Mouse (Mus musculus): ENCODE data around the gene Tifa.
A peak's percentile ranks its signal among the peaks of the same experiment; 100 is the strongest.

Gene Tifa

DNA sequence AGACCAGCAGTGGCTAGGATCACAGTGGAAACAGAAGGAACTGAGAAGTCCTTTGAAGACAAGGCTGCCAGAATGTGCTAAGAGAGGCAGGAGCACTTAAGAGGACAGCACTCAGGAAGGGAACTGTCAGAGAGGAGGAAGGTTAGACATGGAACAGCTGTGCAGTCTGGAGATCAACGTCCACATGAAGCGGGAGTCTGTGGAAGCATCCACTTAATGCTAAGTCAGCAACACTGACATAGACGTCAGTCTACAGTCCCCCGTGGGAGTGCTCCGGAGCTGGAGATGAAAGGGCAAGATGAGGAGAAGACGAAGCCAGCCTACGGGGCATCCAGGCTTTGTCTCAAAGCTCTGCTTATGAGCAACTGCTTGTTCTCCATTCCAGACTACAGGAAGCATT is 37.5 kb downstream of the Tifa start:
- DNase-seq: peak; percentile 73

DNA sequence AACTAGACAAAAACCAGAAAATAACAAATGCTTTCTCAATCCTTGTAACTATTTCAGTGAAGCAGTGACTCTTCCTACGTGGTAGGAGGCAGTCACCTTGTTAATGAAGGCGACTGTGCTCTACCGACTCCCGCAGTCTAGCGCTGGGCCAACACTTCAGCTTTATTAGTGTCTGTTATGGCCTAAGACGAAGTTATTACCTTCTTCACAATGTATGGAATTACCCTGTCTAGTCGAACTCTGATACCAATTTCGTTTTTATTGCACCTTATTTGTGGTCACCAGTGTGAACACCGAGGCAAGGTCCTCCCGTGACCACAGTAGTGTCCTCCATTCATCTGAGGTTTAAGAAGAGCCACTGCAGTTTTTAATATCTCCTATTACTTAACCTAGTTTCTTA is 40.6 kb downstream of the Tifa start:
- DNase-seq: no peak

DNA sequence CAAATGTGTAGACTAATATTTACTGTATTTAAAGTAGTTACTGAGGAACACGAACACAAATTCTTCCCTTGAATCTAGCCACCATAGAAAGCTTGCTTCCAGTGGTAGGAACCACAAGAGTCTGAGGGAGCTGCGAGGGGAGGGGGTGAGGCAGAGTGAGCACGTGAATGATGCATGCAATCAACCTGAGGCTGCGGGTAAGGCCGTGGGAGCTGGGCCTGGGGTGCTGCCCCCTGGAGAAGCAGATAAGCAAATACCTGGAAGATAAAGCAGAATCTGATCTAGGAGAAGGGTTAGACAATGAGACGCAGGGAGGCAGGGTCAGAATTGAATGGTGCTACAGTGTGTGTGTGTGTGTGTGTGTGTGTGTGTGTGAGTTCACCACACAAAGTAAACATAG is 41.5 kb downstream of the Tifa start:
- DNase-seq: no peak

DNA sequence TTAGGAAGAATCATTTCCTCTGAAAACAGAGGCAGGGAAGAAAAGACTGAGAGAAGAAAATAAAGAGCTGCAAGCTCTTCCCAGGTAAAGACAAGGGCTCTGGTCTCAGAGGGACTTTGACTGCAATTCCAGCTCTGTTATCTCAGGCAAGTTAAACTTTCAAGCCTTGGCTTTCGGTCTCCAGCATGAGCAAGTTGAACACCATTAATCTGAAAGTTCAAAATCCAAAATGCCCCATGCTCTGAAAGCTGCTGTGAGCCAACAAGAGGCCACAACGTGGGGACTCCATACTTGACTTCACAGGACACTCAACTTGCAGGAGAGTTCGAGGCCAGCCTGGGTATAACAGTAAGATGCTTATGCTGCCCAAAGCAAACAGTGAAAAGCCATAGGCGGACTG is 44.4 kb downstream of the Tifa start:
- DNase-seq: no peak

DNA sequence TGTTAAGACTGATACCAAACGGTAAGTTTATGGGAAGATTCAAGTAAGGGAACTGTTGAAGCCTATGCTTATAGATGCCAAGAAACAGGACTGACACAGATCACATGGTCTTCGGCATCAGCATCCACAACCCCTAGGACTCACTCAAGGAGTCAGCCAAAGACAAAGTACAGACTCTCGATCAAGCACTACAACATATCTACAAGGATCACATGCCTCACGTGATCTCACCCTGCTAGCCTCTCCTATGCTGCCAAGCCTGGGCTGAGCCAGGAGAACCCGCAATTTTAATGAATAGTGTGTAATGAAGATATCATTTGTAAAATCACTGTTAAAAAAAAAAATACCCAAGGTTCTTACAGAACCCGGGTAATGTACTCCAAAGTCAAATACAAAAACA is 46.0 kb downstream of the Tifa start:
- DNase-seq: no peak

DNA sequence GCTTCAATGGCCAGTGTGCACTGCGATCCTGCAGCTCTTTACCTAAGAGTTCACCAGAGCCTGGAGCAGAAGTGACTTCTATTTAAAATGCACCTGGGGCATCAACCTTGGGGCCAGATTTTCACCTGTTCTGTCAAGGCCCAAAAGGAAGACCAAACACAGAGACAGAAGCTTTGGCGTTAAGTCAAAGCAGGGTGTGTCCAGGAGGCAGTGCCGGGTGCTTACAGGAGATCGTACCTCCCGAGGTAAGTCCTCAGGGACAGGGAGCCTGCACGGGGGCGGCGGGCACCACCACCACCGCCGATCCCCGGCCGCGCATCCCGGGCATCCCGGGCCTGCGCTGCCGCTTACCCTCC is 47.2 kb downstream of the Tifa start:
- DNase-seq: no peak

DNA sequence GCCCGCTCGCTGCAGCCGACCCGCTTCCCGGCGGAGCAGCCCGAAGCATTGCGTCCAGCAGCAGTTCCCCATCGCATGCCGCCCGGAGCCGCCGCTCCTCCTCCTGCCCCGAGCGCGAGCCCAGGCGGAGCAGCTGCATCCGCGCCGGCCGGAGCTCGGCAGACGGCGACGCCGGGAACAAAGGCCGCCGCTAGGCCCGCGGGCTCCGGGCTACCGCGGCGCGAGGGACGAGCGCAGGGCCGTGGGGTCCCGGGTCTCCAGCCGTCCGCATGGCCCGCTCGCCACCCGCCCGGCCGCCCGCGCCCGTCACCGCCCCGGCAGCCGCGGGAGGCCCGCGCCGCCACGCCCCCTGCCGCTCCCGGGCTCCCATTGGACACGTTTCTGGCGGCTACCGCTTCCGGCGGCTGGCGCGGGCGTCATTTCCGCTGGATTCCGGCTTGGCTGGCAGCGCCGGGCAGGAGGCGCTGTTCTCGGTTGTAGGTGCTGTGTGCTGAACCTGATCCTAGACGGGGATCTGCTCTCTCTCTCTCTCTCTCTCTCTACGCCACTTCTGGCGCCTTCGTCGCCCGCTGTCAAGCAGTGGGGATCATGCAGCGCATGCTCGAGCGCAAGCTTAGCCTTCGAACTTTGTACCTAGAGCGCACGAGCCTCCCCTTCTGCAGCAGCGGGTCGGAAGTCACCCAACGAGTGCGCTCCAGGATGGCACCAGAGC is 47.7 kb downstream of the Tifa start, which contains the start of gene Ap1ar:
Ap1ar (minus strand) TSS at position 370 of the 712 bp plus-strand sequence.
- peak; percentile 98 for DNase-seq

DNA sequence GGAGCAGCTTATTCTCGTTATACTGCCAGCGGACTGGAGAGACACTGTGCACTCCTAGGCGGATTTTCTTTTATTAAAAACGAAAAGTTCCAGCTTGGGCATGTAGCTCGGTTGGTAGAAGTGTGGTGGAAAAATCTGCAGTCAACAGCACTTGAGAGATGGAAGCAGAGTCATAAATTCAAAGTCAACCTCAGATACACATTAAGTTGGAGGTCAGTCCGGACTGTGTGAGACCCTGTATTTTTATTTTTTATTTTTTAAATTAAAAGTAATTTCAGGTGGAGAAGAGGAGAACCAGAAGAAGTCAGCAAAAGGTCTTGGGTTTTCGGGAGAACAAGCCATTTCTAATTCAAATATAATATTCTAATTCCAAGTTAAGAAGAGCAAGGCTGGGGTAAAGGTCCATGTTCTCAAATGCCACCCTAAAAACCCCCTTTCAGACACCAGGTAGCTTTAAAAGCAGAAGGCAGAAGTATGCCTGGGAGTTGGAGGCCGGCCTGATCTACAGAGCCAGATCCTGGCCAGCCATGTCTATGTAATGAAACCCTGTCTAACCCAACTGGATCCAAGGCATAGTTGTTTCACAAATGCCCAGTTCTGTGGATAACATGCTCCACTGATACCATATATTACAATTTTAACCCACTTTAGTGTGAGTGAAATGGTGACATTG is 48.5 kb downstream of the Tifa start:
- no peak for DNase-seq

DNA sequence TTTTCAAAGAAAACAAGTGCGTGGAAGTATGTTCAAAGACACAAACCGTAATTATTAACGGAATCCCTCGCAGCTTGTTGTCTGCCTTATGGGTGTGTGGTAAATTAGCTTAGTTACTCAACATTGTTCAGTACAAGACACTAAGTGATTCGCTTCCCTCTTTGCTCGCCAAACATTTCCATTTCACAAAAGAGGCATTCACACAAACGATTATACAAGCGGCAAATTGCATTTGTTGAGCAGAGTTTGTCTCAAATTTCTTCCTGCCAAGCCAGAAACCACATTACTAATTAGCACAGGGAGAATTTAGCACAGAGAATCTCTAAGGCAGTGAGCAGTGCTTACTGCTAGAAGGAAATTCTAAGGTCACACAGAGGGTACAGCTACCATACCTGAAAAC is 52.3 kb downstream of the Tifa start:
- no peak for DNase-seq

DNA sequence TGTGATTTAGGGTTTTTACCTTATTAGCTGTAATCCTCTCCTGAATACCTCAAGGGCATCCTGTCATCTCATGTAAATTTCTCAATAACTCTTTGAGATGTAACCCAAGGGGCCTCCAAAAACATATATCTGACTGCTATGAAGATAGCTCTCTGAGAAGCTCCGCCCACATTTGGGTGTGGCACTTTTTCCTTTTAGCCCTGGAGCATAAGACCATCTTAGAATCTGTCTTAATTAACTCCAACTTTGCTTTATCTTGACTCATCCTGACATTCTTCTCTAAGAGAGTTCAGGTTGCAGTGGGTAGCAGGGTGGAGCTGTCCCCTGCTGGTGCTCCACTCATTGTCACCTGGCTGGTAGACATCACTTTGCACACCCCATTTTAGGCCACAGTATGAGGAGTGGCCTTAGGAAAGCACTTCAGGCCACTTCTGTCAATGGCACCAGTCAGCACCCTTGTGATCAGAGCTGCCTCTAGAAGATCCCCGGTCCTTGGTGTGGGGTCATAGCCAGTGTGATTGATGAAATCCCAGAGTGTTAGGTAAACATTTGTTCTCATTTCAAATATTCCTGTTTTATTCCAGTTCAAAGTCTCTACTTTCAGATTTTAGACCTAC is 53.8 kb downstream of the Tifa start:
- no peak for DNase-seq

DNA sequence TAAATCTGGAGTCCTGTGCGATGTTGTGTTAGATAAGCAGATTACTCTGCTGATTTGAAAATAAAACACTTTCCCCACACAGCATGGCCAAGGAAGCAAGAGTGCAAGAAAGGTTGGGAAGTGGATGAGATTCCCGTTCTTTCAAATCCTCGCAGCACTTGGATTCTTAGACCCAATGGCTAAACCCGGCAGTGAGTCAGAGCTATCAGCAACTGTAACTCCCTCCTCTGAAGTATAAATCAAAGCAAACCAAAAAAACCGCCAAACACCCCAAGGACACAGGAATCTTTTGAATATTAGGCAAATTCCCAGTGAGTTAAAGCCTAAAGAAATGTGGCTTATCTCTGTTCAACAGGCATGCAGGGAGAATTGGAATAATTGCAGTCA is 54.3 kb downstream of the Tifa start:
- no peak for DNase-seq

DNA sequence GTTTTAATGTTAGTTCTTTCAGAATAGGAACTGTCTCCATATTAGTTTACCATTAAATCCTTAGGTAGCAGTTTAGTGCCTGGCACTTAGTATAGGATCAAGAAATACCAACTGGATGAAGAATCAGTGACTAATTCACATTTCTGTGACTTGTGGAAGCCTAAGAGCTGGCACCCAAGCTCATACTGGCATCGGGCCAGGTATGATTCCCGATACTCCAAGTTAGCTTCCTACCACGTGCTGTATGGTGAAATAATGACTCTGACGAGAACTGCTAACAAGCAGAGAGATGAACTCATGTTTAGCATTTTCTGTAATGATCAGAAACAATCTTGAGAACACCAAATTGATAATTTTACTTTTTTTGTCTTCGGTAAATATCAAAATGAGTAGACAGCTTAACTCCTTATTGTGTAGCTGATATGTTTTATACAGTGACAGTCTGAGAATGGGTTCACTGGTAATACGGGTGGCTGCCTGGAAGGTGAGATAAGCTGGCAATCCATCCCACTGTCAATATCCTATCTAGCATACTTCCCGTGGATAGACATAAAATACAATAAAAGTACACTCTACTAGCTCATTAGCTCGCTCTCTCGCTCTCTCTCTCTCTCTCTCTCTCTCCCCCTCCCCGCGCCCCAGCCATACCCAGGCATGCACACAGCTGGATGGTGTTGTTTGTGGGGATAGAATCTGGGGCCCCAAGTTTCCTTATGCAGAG is 58.6 kb downstream of the Tifa start:
- DNase-seq: peak; percentile 32

DNA sequence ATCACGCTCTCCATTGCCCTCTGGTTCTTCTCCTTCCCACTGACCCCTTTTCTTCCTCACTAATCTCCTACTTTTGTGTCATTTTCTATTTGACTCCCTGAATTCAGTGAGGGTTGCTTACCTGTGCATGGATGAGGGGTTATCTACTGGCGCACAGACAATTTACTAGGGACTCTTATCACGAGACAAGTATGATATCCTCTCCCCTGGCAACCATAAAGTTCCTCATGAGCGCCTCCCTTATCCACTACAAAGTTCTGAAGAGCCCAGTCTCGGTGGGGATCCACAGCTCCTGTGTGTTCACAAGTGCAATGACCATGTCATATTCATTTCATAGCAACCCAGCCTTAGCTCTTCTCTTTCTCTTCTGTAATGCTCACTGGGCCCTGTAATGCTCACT is 60.3 kb downstream of the Tifa start:
- no peak for DNase-seq

DNA sequence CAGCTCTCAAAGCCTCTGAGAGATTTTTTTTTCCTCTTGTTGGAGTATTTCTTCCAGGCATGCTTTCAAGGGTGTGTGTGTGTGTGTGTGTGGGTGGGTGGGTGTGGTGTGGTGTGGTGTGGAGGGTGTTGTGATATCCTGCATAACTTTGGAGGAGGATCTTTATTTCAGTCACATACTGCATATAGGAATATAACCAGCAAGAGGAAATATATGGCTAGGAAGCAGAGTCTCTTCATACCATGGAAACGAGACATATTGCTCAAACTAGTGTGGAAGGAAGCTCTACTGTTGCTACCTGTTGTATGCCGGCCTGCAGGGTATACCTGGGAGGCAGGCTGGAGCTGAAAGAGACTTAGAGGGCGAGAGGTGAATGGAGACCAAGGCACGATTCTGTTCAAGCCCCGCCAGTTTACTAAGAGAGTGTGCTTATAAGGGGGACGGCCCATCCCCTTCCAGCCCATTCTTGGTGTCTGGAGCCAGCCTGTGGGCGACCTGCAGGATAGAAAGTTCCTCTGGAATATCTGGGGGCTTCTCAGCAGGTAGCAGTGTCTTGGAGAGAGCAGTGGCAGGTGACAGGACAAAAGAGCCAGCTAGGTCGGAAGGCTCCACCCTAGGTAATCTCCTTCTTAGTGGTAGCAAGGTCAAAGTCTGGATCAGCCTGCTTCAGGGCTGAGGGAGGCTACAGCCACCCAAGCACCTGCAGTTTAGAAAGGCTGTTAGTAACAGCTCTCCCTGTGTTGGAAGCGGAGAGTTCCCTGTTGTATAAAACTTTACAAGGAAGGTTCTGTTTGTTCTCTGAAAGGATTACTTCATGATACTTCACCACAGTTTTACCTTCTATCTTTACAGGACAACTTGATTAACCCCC is 61.4 kb downstream of the Tifa start:
- DNase-seq: no peak

DNA sequence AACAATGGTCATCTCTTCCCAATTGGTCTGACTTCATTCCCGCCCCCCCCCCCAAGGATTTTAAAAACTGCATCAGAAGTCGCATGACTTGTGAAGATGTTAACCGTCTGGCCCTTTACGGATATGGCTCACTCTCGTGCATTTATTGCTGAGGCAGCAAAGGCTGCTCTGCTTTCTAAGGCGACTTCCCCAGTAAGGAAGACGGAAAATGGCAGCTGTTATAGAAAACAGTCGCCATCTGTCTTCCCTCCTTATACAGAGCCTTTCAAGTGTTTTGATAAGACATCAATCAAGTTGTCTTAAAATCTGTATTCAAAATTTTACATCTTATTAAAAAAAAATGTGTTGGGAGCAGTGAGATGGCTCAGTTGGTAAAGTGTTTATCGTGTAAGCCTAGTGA is 63.1 kb downstream of the Tifa start:
- DNase-seq: no peak

DNA sequence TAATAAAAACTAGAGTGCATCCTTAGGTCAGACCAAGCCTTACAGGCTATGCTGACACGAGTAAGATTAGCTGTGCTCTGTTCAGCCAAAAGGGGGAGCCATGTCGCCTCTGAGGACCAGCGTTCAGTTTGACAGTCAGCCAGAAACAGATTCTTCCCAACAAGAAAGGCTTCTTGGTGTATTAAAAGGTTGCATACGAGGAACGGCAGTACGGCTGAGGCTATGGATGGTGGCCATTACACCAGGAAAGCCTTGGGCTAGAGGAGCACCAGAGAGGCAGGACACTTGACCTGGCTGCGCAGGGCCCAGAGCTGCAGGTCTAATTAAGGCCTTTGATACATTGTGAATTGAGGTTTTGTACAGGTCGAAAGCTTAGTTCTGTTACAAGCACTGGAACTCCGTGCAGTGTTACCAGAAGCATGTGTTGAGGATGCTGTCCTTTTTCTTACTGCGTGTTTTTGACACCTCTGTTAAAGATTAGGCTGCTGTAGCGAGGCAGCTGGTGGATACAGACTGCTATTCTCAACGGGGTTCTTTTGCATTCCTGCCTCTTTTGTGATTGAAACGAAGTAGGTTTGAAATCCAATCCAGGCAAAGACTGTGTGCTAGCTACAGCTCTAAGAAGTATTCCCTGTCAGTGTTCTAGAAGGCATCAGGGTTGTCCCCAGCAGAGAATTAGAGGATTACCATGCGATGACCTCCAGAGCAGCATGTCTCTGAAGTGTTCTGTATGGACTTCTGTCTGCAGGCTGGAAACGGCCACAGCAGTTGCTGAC is 64.0 kb downstream of the Tifa start:
- DNase-seq: peak; percentile 86

DNA sequence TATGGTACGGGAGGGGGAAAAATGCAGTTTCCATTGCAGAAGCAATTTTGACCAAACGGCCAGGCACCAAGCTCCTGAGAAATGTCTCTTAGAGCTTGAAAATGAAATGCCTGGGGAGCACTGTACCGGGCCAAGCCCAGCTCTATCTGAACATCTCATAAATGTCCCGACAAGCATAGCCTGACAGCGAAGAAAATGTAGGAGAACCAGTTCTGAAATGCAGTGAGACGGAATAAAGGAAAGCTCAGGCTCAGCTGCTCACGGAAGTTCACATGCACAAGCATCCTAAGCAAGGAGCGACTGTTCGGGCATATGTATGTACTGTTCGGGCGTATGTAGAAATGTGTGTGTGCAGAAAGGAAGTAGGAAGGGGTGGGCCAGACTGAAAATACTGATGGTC is 71.7 kb downstream of the Tifa start:
- no peak for DNase-seq

DNA sequence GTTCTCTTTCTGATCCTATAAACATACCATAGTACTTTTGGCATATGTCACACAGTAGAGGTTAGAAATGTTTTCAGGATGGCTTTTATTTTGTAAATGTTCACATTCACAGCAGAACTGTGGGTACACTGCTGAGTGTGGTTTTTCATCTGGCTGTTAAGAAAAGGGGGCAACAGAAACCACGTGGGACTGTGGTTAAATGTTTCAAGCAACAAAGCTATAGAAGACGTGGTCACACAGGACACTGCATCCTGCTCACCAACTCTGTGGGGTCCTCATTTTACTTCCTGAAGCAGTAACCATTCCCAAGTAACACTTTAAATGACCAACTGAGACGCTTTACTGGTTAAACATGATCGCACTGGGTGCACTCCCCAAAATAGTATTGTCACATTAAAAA is 72.9 kb downstream of the Tifa start:
- DNase-seq: no peak

DNA sequence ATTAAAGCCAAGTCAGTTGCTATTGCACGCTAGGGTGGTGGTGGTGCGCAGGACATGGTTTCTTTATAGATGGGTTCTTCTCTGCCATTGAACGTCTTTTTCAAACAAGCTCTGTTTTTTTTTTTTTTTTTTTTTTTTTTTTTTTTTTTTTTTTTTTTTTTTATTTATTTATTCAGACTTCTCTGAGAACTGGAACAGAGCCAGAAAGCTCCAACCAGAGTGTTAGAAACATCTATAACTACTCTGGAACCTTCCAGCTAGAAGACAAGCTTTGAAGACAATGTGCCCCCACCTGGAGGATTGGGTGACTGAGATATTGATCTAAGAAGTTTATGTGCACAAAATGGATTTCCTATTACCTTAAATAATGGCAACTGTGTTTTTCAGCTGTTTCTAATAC is 74.0 kb downstream of the Tifa start:
- DNase-seq: no peak

DNA sequence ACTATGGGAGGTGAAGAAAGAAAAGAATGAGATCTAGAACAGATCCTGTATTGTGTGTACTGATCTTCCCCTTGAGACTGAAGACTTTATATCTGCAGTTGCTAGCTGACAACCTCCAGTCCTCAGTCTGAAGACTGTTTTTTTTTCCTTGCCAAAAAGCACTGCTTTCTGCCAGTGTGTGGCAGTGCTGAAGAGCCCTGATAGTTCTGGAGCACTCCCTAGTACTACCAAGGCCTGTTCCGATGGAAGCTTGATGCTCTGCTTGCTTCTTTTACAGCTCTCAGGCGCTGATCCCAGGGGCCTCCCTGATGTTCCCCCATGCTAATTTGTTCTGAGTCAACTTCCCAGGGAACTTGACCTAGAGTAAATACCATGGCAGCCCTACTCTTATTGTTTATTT is 74.6 kb downstream of the Tifa start:
- DNase-seq: no peak

DNA sequence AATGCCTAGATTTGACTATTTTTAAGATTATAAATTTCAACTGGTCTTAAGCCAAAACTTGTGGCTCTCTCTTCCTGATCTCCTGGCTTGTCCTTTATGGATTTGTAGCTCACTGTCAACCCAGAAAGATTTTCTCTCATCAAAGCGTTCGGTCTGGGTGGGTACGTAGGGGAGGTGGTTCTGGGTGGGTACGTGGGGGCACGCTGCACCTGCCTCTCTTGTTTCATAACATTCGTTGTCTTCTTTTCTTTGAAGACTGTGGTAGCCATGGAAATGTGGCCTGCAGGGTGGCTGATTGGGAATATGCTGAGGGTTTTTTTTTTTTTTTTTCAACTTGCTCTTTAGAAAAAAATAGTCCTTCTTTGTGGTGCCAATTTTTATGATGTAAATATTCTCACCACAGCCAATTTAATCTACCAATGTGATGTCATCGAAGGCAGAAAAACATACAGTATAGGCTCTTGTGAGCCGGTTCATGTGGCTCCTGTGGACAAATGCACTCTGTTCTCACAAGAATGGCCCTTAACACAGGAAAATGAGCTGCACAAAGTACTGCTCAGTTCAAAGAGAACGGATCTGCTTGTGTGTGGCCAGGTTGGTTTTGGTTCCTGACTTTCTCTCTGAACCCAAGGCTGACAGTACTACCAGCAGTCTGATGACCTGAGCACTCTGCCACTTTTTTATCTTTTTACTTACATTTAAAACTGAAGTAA is 78.6 kb downstream of the Tifa start:
- no peak for DNase-seq

Data from kidney, postnatal 10 days (tissue).